Mouse (Mus musculus): ENCODE measurements at regions not wholly inside any gene's neighbourhood (a gene's known extent, or its start where the extent isn't known, plus 50 kb on each side); places are given as distances from the start of the nearest gene placed in this dataset.
"Not testable (repeated sequence)": the region's sequence is repeated elsewhere in the genome, so short reads cannot be mapped to it uniquely, and the experiment has no call there.

DNA sequence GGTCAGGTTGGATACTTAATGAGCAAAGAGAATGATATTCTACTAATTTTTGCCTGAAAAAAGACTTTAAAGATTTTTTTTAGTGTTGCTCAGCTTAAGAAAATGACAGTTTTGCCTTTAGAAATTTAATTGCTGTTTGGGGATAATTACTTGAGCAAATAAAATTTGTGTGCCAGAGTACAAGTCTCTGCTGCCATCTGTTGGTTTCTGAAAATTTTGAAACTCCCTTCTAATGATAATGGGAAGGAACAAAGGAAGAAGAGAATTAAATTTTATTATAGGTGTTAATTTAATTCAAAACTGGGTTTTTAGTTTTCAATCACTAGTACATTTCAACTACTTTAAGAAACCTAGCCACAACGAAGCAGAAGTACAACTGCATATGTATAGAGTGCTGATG lies 94.1 kb downstream of the Gm17521 start:
- DNase-seq (ENCODE audit: low spot score in 2 of 2), result no peak

DNA sequence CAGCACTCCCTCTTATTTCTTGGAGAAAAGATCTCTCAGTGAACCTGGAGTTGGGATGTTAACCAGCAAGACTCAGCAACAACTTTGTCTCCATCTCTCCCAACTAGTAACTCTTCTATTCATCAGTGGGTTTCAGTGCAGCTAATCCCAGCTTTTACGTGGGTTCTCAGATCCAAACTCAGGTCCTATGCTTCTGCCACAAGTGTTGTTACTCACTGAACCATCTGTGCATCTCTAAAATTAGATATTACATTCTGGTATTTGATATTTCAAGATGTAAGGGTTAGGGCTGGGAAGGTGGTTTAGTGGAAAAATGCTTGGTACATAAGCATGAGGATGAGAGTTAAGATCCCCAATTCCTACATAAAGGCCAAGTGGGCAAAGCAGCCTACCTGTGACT lies 136.8 kb downstream of the Gm17521 start:
- DNase-seq (ENCODE audit: low spot score in 2 of 2), result peak in 1 of 2 experiments; percentile 0

DNA sequence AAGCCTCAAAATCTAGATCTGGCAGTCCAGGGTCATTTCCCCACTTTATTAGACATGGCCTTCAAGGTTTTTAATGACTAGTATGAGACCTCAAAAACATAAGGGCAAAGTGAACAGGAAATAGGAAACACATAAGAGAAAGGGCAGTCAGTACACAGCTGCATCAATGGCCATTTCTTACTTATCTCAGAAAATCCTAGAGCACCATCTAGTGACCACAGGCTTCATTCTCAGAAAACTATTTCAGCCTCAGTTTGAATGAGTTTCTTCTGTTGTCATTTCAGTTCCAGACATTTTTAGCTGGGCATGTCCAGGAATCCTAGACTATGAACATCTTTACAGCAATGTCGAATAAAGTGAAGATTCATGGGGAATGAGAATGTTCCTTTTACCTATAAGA lies 175.0 kb downstream of the Gm17521 start:
- DNase-seq (ENCODE audit: low spot score in 2 of 2), result no peak

DNA sequence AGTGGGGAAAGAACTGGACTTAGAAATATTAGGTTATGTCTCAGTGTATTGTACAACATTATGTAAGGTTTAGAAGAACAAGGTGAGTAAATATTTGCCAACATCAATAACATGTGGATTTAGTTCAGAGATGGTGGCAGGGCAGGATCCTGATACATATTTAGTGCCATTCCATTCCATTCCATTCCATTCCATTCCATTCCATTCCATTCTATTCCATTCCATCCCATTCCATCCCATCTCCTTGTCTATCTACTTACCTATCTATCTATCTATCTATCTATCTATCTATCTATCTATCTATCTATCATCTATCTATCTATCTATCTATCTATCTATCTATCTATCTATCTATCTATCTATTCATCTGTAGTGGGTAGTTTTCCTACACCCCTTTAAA lies 198.2 kb downstream of the Gm17521 start:
- DNase-seq (ENCODE audit: low spot score in 2 of 2), result not testable (repeated sequence)

DNA sequence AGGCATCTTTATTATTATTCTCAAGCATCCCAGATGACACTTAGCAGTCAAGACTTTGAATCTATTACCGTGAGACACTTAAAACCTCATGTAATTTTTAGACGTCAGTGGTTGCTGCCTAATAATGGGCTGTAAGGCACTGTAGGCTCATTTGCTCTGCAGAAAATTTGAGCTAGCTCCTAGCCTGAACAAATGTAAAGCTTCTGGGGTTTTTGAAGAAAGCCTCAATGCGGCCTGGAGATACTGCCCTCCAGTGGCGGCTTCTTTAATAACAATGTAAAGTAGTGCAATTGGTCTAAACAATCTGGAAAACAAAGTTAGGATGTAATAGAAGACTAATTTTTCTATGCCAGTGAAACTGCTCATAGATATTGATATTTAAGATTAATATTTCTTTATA lies 203.4 kb downstream of the Gm17521 start:
- peak in 1 of 2 experiments; percentile 0 for DNase-seq (ENCODE audit: low spot score in 2 of 2)

Measured in right cerebral cortex, postnatal 36 days (tissue).